Mouse (Mus musculus): ENCODE data around the gene Dnah6.

- TF ChIP-seq POLR2A (IDR thresholded peaks at IDR 0.05; ENCODE audit: insufficient read depth, low read depth, low read length) (no peak), CTCF (IDR thresholded peaks at IDR 0.05; ENCODE audit: insufficient read depth, low read depth, low read length) (no peak)
Measured at GRCm38 (mm10) chr6:73232152-73232584, 10.7 kb upstream of the Dnah6 start.

Measured in olfactory bulb, adult 2 months (tissue).